Mouse (Mus musculus) ES-Bruce4 (cell line): ENCODE data around the gene Med15. TPM values are rescaled to one million over a fixed set of nuclear protein-coding genes. Genes with fewer than 3 reads are reported as not detected.
A peak's percentile ranks its signal among the peaks of the same experiment; 100 is the strongest.

Source experiments
- H3K27ac ChIP-seq: 2 replicates; pipeline ENCODE4 v1.5.1; 2012; ENCODE audit warnings: low read length, inconsistent platforms; ENCODE audit not compliant: insufficient read depth
- H3K27me3 ChIP-seq: 2 replicates; pipeline ENCODE4 v1.6.1; 2012; ENCODE audit warnings: mild to moderate bottlenecking, low read length, inconsistent platforms; ENCODE audit not compliant: control insufficient read depth, poor library complexity, insufficient read depth, severe bottlenecking
- H3K36me3 ChIP-seq: 2 replicates; pipeline ENCODE4 v1.6.1; 2012; ENCODE audit warnings: inconsistent platforms, mild to moderate bottlenecking, low read length, moderate library complexity; ENCODE audit not compliant: control insufficient read depth, poor library complexity, insufficient read depth, severe bottlenecking
- H3K4me1 ChIP-seq: one replicate; pipeline ENCODE4 v1.8.1; 2011; ENCODE audit warnings: low read length; ENCODE audit not compliant: control insufficient read depth, insufficient read depth
- H3K4me3 ChIP-seq: 2 replicates; pipeline ENCODE4 v1.5.1; 2011; ENCODE audit warnings: low read depth, mild to moderate bottlenecking, low read length
- H3K9ac ChIP-seq: 2 replicates; pipeline ENCODE4 v1.6.1; 2012; ENCODE audit warnings: low read depth, mild to moderate bottlenecking, inconsistent platforms; ENCODE audit not compliant: poor library complexity, severe bottlenecking
- H3K9me3 ChIP-seq: replicated peaks from 2 replicates; pipeline ENCODE4 v1.6.1; 2012; ENCODE audit warnings: mild to moderate bottlenecking, low read length, inconsistent platforms; ENCODE audit not compliant: control insufficient read depth, poor library complexity, insufficient read depth, severe bottlenecking
- CTCF ChIP-seq: IDR thresholded peaks from one replicate; pipeline ENCODE4 v1.8.1; 2011; ENCODE audit warnings: low read depth, low read length
- EP300 ChIP-seq: IDR thresholded peaks from 2 replicates; pipeline ENCODE4 v1.6.1; 2011; ENCODE audit warnings: low read depth, low read length; ENCODE audit not compliant: insufficient read depth
- POLR2A ChIP-seq: IDR thresholded peaks from one replicate; pipeline ENCODE4 v1.8.1; 2011; ENCODE audit warnings: low read length; ENCODE audit not compliant: insufficient read depth
- polyA plus RNA-seq: library from polyadenylated mRNA; stranded (reverse); fragments of >200 nt; gene quantifications from 2 replicates; pipeline ENCODE4 v1.2.4, GENCODE M21; 2011; ENCODE audit warnings: low read depth; ENCODE audit not compliant: missing spikeins, insufficient read depth, insufficient read length

Gene Med15
- polyA plus RNA-seq, 1 experiment: 54.7 TPM

GRCm38 (mm10) chr16:17638036-17638628 lies 94.6 kb downstream of the Med15 start:
- Histone ChIP-seq H3K4me1 (no peaks in the 10 kb centered on the region), H3K27ac (no peak overlapping the region), H3K4me3 (no peak overlapping the region), H3K27me3 (no peaks in the 10 kb centered on the region), H3K9ac (no peak overlapping the region), H3K9me3 (no peaks in the 10 kb centered on the region), H3K36me3 (peaks cover 33% of the 10 kb centered on the region)
- TF ChIP-seq POLR2A (no peak), CTCF (no peak), EP300 (no peak)

- H3K36me3 ChIP-seq: peaks cover 33% of the 10 kb centered on the region
- no peaks in the 10 kb centered on the region for H3K9me3 ChIP-seq
- no peak overlapping the region for H3K27ac ChIP-seq
- H3K4me1 ChIP-seq: no peaks in the 10 kb centered on the region
- no peak overlapping the region for H3K4me3 ChIP-seq
- H3K27me3 ChIP-seq: no peaks in the 10 kb centered on the region
- TF ChIP-seq CTCF: peak; percentile 47
- no peak for TF ChIP-seq EP300
- H3K9ac ChIP-seq: no peak overlapping the region
Measured at GRCm38 (mm10) chr16:17637610-17638009, 95.1 kb downstream of the Med15 start.

DNA sequence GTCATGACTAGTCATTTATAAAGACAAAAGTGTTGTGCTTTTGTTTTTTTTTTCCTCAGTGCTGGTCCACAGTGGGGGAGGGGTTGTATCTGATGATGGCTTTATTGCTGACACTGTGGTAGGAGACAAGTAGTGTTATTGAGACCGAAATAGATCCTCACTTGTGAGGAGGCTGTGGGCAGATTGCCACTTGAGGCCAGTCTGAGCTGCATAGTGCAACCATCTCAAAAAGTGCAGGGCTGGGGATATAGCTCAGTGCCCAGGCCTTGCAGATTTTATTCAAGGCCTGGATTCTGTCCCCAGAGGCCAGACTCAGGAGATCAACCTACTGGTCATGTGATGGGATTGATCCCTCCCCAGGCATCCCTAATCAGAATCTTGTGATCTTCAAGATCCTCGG lies 95.8 kb downstream of the Med15 start:
- no peak overlapping the region for H3K4me3 ChIP-seq
- H3K27me3 ChIP-seq: no peaks in the 10 kb centered on the region
- no peak overlapping the region for H3K27ac ChIP-seq
- TF ChIP-seq POLR2A (no peak), CTCF (no peak), EP300 (no peak)
- no peak overlapping the region for H3K9ac ChIP-seq
- peaks cover 40% of the 10 kb centered on the region for H3K36me3 ChIP-seq
- no peaks in the 10 kb centered on the region for H3K9me3 ChIP-seq
- H3K4me1 ChIP-seq: no peaks in the 10 kb centered on the region

GRCm38 (mm10) chr16:17633481-17634181 lies 99.1 kb downstream of the Med15 start:
- no peak overlapping the region for H3K9ac ChIP-seq
- H3K9me3 ChIP-seq: no peaks in the 10 kb centered on the region
- H3K27me3 ChIP-seq: no peaks in the 10 kb centered on the region
- H3K36me3 ChIP-seq: peaks cover 37% of the 10 kb centered on the region
- H3K4me1 ChIP-seq: no peaks in the 10 kb centered on the region
- no peak overlapping the region for H3K27ac ChIP-seq
- TF ChIP-seq CTCF (peak; percentile 30), EP300 (no peak), POLR2A (no peak)
- H3K4me3 ChIP-seq: no peak overlapping the region

DNA sequence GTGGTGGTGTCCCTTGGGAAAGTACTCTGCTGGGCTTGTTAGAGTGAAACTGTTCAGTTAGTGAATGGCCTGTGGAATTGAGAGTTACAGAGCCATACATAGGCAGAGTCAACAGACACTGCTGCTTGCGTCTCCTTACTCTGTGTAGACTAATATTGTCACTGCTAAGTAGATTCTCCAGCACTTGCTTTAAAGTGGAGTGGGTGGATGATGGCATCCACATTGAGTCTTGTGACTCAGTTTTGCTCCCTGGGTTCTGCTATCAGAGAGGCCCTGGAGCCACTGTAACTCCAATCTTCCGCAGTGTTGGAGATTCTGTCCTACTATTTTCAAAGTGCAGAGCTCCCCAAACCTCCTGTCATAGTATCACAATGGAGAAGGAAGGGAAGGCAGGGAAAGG lies 100.1 kb downstream of the Med15 start:
- no peaks in the 10 kb centered on the region for H3K9me3 ChIP-seq
- no peaks in the 10 kb centered on the region for H3K4me1 ChIP-seq
- H3K27ac ChIP-seq: no peak overlapping the region
- no peak for TF ChIP-seq CTCF
- H3K27me3 ChIP-seq: no peaks in the 10 kb centered on the region
- H3K36me3 ChIP-seq: peaks cover 47% of the 10 kb centered on the region
- no peak overlapping the region for H3K9ac ChIP-seq
- H3K4me3 ChIP-seq: no peak overlapping the region

GRCm38 (mm10) chr16:17626269-17626555 lies 106.5 kb downstream of the Med15 start:
- TF ChIP-seq POLR2A (no peak), EP300 (no peak), CTCF (no peak)
- Histone ChIP-seq H3K27ac (no peak overlapping the region), H3K9ac (no peak overlapping the region), H3K27me3 (no peaks in the 10 kb centered on the region), H3K4me3 (no peak overlapping the region), H3K9me3 (no peaks in the 10 kb centered on the region), H3K4me1 (no peaks in the 10 kb centered on the region), H3K36me3 (peaks cover 73% of the 10 kb centered on the region)
